Mouse (Mus musculus): Measurements from ENCODE around the gene Naa30.

- TF ChIP-seq CHD2 (IDR thresholded peaks at IDR 0.05; ENCODE audit: low read length): no peak
- TF ChIP-seq POLR2A (IDR thresholded peaks at IDR 0.05; ENCODE audit: control insufficient read depth in 1 of 2, insufficient read depth in 1 of 2, low read depth in 1 of 2, low read length in 2 of 2, poor library complexity in 1 of 2): no peak
- TF ChIP-seq ZMIZ1 (IDR thresholded peaks at IDR 0.05; ENCODE audit: low read depth, low read length): no peak
- no peak for TF ChIP-seq CTCF (IDR thresholded peaks at IDR 0.05 in 2 of 3, conservative IDR thresholded peaks at IDR 0.05 in 1 of 3; ENCODE audit: control insufficient read depth in 1 of 3, insufficient read depth in 1 of 3, low read depth in 2 of 3, low read length in 3 of 3, poor library complexity in 1 of 3, severe bottlenecking in 1 of 3)
- TF ChIP-seq EP300 (IDR thresholded peaks at IDR 0.05; ENCODE audit: low read depth in 1 of 2, low read length in 2 of 2): no peak
- no peak for TF ChIP-seq ZKSCAN1 (IDR thresholded peaks at IDR 0.05; ENCODE audit: low read depth, low read length)
- no peak for TF ChIP-seq TBP (IDR thresholded peaks at IDR 0.05; ENCODE audit: low read depth, low read length)
- TF ChIP-seq UBTF (IDR thresholded peaks at IDR 0.05; ENCODE audit: borderline replicate concordance, insufficient read depth, low read depth, low read length): no peak
These were observed 7.7 kb downstream of the Naa30 start for GRCm38 (mm10) chr14:49179736-49180135.

All from MEL (cell line).